Mouse (Mus musculus) kidney, adult 2 months (tissue): ENCODE data around the gene Nfatc2.

Experiments
- CTCF ChIP-seq: fragments of 200-500 bp; conservative IDR thresholded peaks from 2 replicates; pipeline ENCODE4 v1.5.1; 2011; ENCODE audit warnings: low read depth, mild to moderate bottlenecking, control low read depth, low read length, moderate library complexity, mixed read lengths; ENCODE audit not compliant: insufficient read depth, insufficient read length
- POLR2A ChIP-seq: fragments of 200-500 bp; IDR thresholded peaks from one replicate; pipeline ENCODE4 v1.6.1; 2011; ENCODE audit warnings: low read depth, low read length, control low read depth

DNA sequence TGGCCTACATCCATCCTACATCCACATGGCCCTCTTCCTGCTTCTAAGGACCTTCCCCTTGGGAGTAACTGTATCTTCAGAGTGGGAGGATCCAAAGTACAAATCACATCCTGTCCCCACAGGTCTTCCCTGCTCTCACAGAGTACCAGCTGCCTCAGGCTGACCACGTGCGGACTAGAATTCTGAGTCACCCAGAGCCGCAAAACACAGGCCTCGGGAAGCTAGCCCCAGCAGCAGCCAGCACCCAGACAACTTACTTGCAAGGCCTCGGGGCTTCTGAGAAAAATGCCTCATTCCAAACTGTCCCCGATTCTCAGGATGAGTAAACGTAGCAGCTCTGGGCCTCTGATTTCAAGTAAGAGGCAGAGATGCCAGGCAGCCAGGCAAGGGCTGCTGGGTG, 109.7 kb downstream of the Nfatc2 start:
- TF ChIP-seq CTCF, result no peak
- no peak for TF ChIP-seq POLR2A
